Mouse (Mus musculus) midbrain, postnatal 0 days (tissue): ENCODE data around the gene Pip5k1b. TPM values are rescaled to one million over a fixed set of nuclear protein-coding genes. Genes with fewer than 3 reads are reported as not detected.
A peak's percentile ranks its signal among the peaks of the same experiment; 100 is the strongest.

Source experiments
- ATAC-seq: fragments of 200-750 bp; cut with Nextera tagmentation; 2 replicates; pipeline ENCODE4 v1.8.0; 2017; ENCODE audit warnings: moderate number of reproducible peaks, mild to moderate bottlenecking, moderate TSS enrichment, moderate library complexity; ENCODE audit not compliant: low FRiP score
- DNase-seq: peaks from one replicate; pipeline ENCODE4 v3.0.0-alpha.2; 2015; ENCODE audit warnings: low spot score
- H3K27ac ChIP-seq: fragments of 300-500 bp; sonication (generic); 2 replicates; pipeline ENCODE4 v1.5.1; 2014; ENCODE audit warnings: low read depth, mild to moderate bottlenecking, low read length, mixed read lengths
- H3K27me3 ChIP-seq: fragments of 300-500 bp; sonication (generic); 2 replicates; pipeline ENCODE4 v1.6.1; 2014; ENCODE audit warnings: low read length, control low read depth, mixed read lengths; ENCODE audit not compliant: insufficient read depth
- H3K36me3 ChIP-seq: fragments of 300-500 bp; sonication (generic); 2 replicates; pipeline ENCODE4 v1.6.1; 2014; ENCODE audit warnings: low read length, control low read depth, mixed read lengths; ENCODE audit not compliant: insufficient read depth
- H3K4me1 ChIP-seq: fragments of 300-500 bp; sonication (generic); 2 replicates; pipeline ENCODE4 v1.6.1; 2014; ENCODE audit warnings: mild to moderate bottlenecking, control low read depth, antibody characterized with exemption, low read length, mixed read lengths; ENCODE audit not compliant: insufficient read depth
- H3K4me2 ChIP-seq: fragments of 300-500 bp; sonication (generic); 2 replicates; pipeline ENCODE4 v1.6.1; 2014; ENCODE audit warnings: low read depth, mild to moderate bottlenecking, low read length, mixed read lengths; ENCODE audit not compliant: poor library complexity, severe bottlenecking
- H3K4me3 ChIP-seq: fragments of 300-500 bp; sonication (generic); 2 replicates; pipeline ENCODE4 v1.5.1; 2014; ENCODE audit warnings: low read depth, mild to moderate bottlenecking, low read length, moderate library complexity
- H3K9ac ChIP-seq: fragments of 300-500 bp; sonication (generic); replicated peaks from 2 replicates; pipeline ENCODE4 v1.6.1; 2014; ENCODE audit warnings: mild to moderate bottlenecking, low read length, moderate library complexity, mixed read lengths; ENCODE audit not compliant: poor library complexity, severe bottlenecking
- H3K9me3 ChIP-seq: fragments of 300-500 bp; sonication (generic); 2 replicates; pipeline ENCODE4 v1.6.1; 2016; ENCODE audit warnings: low read length, control low read depth
- CTCF ChIP-seq: IDR thresholded peaks from 2 replicates; pipeline ENCODE4 v1.5.1; 2016; ENCODE audit warnings: antibody characterized with exemption, mild to moderate bottlenecking
- WGBS: fragments of 180-500 bp; shearing (Covaris S2); extraction: QIAGEN DNeasy Blood & Tissue Kit; methylation state at CpG from one replicate; pipeline ENCODE4 v1.1.7; 2014; 5-methylcytosine and 5-hydroxymethylcytosine counted together
- polyA plus RNA-seq: library from polyadenylated mRNA; unstranded; fragments of >200 nt; fragmentation: Nextera tagmentation; extraction: Ambion mirVana; gene quantifications from 2 replicates; pipeline ENCODE4 v1.2.1, GENCODE M21; 2015
- total RNA-seq: library from RNA; depleted of rRNA; stranded (reverse); fragments of >200 nt; gene quantifications from 2 replicates; pipeline ENCODE4 v1.2.3, GENCODE M21; 2014

Pip5k1b gene
- total and polyA plus RNA-seq, 2 experiments from 2014 or later = 0.86 to 3.0 TPM

- no peak overlapping the region for H3K4me2 ChIP-seq
- H3K27ac ChIP-seq = no peak overlapping the region
- WGBS = 81% methylated on average over 6 of the region's 6 CpGs
- ATAC-seq (no peak), DNase-seq (no peak)
- H3K9ac ChIP-seq = no peak overlapping the region
- no peaks in the 10 kb centered on the region for H3K36me3 ChIP-seq
- no peak for TF ChIP-seq CTCF
- no peak overlapping the region for H3K4me3 ChIP-seq
- H3K4me1 ChIP-seq = peaks cover 7% of the 10 kb centered on the region; the same call in 1 of the 2 replicates
- no peaks in the 10 kb centered on the region for H3K9me3 ChIP-seq
- no peaks in the 10 kb centered on the region for H3K27me3 ChIP-seq
These were observed 187.3 kb downstream of the Pip5k1b start for GRCm38 (mm10) chr19:24368419-24368818.

GRCm38 (mm10) chr19:24367722-24368121, 187.9 kb downstream of the Pip5k1b start:
- H3K27ac ChIP-seq = no peak overlapping the region
- no peak overlapping the region for H3K4me2 ChIP-seq
- 77% methylated on average over 4 of the region's 4 CpGs for WGBS
- no peak for ATAC-seq
- H3K9ac ChIP-seq = no peak overlapping the region
- H3K9me3 ChIP-seq = no peaks in the 10 kb centered on the region
- H3K4me3 ChIP-seq = no peak overlapping the region
- DNase-seq = no peak
- no peaks in the 10 kb centered on the region for H3K36me3 ChIP-seq
- H3K27me3 ChIP-seq = no peaks in the 10 kb centered on the region
- peaks cover 7% of the 10 kb centered on the region; the same call in 1 of the 2 replicates for H3K4me1 ChIP-seq
- TF ChIP-seq CTCF = no peak

- no peak for TF ChIP-seq CTCF
- H3K27ac ChIP-seq = no peak overlapping the region
These were observed 188.9 kb downstream of the Pip5k1b start for GRCm38 (mm10) chr19:24366747-24367146.

DNA sequence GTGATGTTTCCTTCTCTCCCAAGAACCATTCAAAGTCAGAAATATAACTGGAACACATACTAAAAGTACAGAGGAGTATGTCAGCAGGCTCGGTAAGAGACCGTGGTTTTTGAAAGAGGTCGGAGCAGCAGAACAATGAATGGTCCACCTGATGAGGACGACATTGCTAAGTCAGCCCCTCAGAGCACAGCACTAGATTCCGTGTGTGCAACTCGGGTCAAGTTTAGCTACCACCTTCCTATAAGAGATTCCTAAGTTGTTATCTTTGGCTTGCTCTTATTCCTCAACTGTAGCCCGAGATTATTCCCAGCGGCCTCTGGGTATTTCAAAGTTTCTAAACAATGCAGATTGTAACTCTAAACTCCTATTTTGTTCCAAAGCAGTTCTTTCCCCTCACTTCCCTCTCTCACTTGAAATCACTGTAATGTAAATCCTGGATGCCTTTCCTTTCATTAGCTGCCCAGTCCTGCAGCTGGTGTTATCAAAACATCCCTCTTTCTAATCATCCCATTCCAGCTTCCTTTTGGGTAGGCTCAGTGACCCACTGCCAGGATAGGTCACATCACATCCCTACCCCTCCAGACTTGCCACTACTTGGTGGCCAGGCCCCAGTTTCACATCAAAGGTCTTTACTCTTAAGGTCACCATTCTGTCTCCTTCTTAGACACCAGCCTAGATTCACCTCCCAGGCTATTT, 192.9 kb downstream of the Pip5k1b start:
- WGBS = 71% methylated on average over 8 of the region's 8 CpGs
- H3K9ac ChIP-seq = no peak overlapping the region
- no peak overlapping the region for H3K4me3 ChIP-seq
- no peaks in the 10 kb centered on the region for H3K9me3 ChIP-seq
- no peak overlapping the region for H3K4me2 ChIP-seq
- TF ChIP-seq CTCF = no peak
- ATAC-seq (no peak), DNase-seq (no peak)
- no peaks in the 10 kb centered on the region for H3K4me1 ChIP-seq
- H3K27ac ChIP-seq = no peak overlapping the region
- H3K36me3 ChIP-seq = no peaks in the 10 kb centered on the region
- H3K27me3 ChIP-seq = no peaks in the 10 kb centered on the region

More at GRCm38 (mm10) chr19:24366747-24367146, 188.9 kb downstream of the Pip5k1b start:
- H3K9me3 ChIP-seq = no peaks in the 10 kb centered on the region
- H3K9ac ChIP-seq = no peak overlapping the region
- no peaks in the 10 kb centered on the region for H3K27me3 ChIP-seq
- no peak for ATAC-seq
- 86% methylated on average over 1 of the region's 1 CpGs for WGBS
- no peaks in the 10 kb centered on the region for H3K4me1 ChIP-seq
- no peak overlapping the region for H3K4me2 ChIP-seq
- no peaks in the 10 kb centered on the region for H3K36me3 ChIP-seq
- no peak overlapping the region for H3K4me3 ChIP-seq
- no peak for DNase-seq

DNA sequence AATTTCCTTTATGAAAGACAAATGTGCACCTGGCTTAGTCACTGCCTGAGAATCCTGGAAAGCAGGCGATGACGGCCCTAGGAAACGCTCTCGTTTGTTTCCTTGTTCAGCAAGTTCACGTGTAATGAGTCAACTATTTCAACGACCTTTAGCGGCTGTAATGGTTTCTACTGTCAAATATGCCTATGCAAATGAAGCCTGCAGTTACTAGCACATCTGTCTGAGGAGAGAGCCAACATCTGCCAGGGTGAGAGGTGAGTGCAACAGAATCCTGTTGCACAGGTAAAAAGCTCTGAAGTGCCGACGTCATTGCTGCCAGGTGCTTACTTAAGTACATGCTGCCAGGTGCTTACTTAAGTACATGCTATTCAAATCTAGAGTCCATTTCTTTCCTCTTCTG, 196.4 kb downstream of the Pip5k1b start:
- DNase-seq (no peak), ATAC-seq (no peak)
- no peak for TF ChIP-seq CTCF
- Histone ChIP-seq H3K4me2 (no peak overlapping the region), H3K9ac (no peak overlapping the region), H3K27ac (no peak overlapping the region), H3K4me1 (no peaks in the 10 kb centered on the region), H3K27me3 (no peaks in the 10 kb centered on the region), H3K36me3 (no peaks in the 10 kb centered on the region), H3K9me3 (no peaks in the 10 kb centered on the region), H3K4me3 (no peak overlapping the region)
- 90% methylated on average over 9 of the region's 9 CpGs for whole genome bisulfite sequencing

GRCm38 (mm10) chr19:24352298-24352959, 203.2 kb downstream of the Pip5k1b start:
- no peaks in the 10 kb centered on the region for H3K36me3 ChIP-seq
- no peaks in the 10 kb centered on the region for H3K4me1 ChIP-seq
- DNase-seq (no peak), ATAC-seq (no peak)
- 72% methylated on average over 5 of the region's 5 CpGs for WGBS
- H3K27ac ChIP-seq = no peak overlapping the region
- no peak overlapping the region for H3K9ac ChIP-seq
- H3K4me2 ChIP-seq = no peak overlapping the region
- 0 out of 2 replicates have a peak, but pooled peaks have one; percentile 28 for TF ChIP-seq CTCF
- H3K9me3 ChIP-seq = no peaks in the 10 kb centered on the region
- no peaks in the 10 kb centered on the region for H3K27me3 ChIP-seq
- no peak overlapping the region for H3K4me3 ChIP-seq
